Mouse (Mus musculus): Measurements from ENCODE around the gene Slx4ip.
A peak's percentile ranks its signal among the peaks of the same experiment; 100 is the strongest.

Gene Slx4ip

GRCm38 (mm10) chr2:137063829-137064228 lies 172.8 kb downstream of the Slx4ip start:
- no peak for DNase-seq (ENCODE audit: low read depth, low spot score)

GRCm38 (mm10) chr2:137064513-137064912 lies 173.5 kb downstream of the Slx4ip start:
- no peak for DNase-seq (ENCODE audit: low read depth, low spot score)

- no peak for DNase-seq (ENCODE audit: low read depth, low spot score)
Observed at GRCm38 (mm10) chr2:137067479-137068110, 176.6 kb downstream of the Slx4ip start.

- DNase-seq (ENCODE audit: low read depth, low spot score): no peak
Observed at GRCm38 (mm10) chr2:137073473-137074312, 182.7 kb downstream of the Slx4ip start.

- DNase-seq (ENCODE audit: low read depth, low spot score): no peak
Observed at GRCm38 (mm10) chr2:137074313-137074620, 183.2 kb downstream of the Slx4ip start.

- no peak for DNase-seq (ENCODE audit: low read depth, low spot score)
Observed at GRCm38 (mm10) chr2:137078771-137079170, 187.8 kb downstream of the Slx4ip start.

GRCm38 (mm10) chr2:137079721-137080320 lies 188.8 kb downstream of the Slx4ip start:
- DNase-seq (ENCODE audit: low read depth, low spot score): no peak

- no peak for DNase-seq (ENCODE audit: low read depth, low spot score)
Observed at GRCm38 (mm10) chr2:137080468-137080867, 189.4 kb downstream of the Slx4ip start.

GRCm38 (mm10) chr2:137081001-137081400 lies 190.0 kb downstream of the Slx4ip start:
- no peak for DNase-seq (ENCODE audit: low read depth, low spot score)

GRCm38 (mm10) chr2:137082896-137083620 lies 192.0 kb downstream of the Slx4ip start:
- DNase-seq (ENCODE audit: low read depth, low spot score): no peak

- no peak for DNase-seq (ENCODE audit: low read depth, low spot score)
Observed at GRCm38 (mm10) chr2:137085257-137085656, 194.2 kb downstream of the Slx4ip start.

- no peak for DNase-seq (ENCODE audit: low read depth, low spot score)
Observed at GRCm38 (mm10) chr2:137086621-137087395, 195.8 kb downstream of the Slx4ip start.

GRCm38 (mm10) chr2:137087705-137088104 lies 196.7 kb downstream of the Slx4ip start:
- DNase-seq (ENCODE audit: low read depth, low spot score): no peak

- DNase-seq (ENCODE audit: low read depth, low spot score): no peak
Observed at GRCm38 (mm10) chr2:137091766-137092522, 200.9 kb downstream of the Slx4ip start.

- no peak for DNase-seq (ENCODE audit: low read depth, low spot score)
Observed at GRCm38 (mm10) chr2:137092523-137093297, 201.7 kb downstream of the Slx4ip start.

GRCm38 (mm10) chr2:137093298-137093630 lies 202.2 kb downstream of the Slx4ip start:
- DNase-seq (ENCODE audit: low read depth, low spot score): peak; percentile 74

GRCm38 (mm10) chr2:137094301-137094700 lies 203.3 kb downstream of the Slx4ip start:
- no peak for DNase-seq (ENCODE audit: low read depth, low spot score)

- no peak for DNase-seq (ENCODE audit: low read depth, low spot score)
Observed at GRCm38 (mm10) chr2:137096981-137097460, 206.0 kb downstream of the Slx4ip start.

GRCm38 (mm10) chr2:137098269-137099035 lies 207.4 kb downstream of the Slx4ip start:
- DNase-seq (ENCODE audit: low read depth, low spot score): no peak

Data from retina, adult 2 months (tissue).